8 mouse cellular contexts compared by ENCODE assay signal in the genomic region with DNA sequence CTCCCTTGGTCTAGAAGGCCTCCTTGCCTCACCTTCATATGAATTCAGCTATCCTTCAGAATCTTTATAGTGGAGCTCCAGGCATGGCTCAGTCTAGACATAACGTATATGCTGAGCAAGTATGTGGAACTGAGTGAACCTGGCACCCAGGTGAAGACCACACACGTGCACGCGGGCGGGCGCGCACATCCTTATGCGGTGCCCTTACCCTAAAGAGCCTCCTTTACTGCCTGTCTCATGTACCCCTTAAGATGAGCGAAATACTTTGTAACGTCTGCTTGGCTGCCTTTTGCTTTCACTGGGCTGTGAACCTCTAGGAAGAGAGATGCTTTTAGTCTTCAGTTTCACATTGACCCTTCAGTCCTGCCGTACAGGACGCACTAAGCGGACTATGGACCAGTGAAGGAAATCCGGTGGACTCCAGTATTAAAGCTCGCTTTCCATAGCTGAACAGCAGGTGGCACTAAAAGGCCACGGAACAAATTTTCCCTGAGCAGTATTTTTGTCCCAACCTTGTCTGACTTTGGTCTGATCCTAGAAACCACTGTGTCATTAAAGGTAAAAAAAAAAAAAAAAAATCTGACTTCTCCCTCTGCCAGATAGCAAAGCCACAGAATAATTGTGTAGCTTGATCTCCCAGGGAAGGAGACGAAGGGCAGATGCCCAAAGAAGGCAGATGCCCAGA. TPM values are rescaled to one million over a fixed set of nuclear protein-coding genes. Genes with fewer than 3 reads are reported as not detected.
DNase-seq lines count a peak whose midpoint lies in the region; TF ChIP-seq lines count a peak whose summit lies in the region.

No protein-coding gene starts in this region.

- intact Hi-C loops in heart, postnatal 25 days (cut with DNase I): loop anchor here (1.0 to 5.0 kb wide), 5 partner anchors 38 to 240 kb away; no protein-coding TSS in a partner anchor
- intact Hi-C loops in left cerebral cortex, postnatal 4 days (cut with DNase I): loop anchor here (5.0 kb wide), 1 partner anchor 239 kb away; no protein-coding TSS in a partner anchor

- peak; percentile 73 for TF ChIP-seq CTCF in cortical plate, adult 2 months (IDR thresholded peaks at IDR 0.05; ENCODE audit: extremely low read depth, insufficient read depth, low read length)

- peaks cover 2% of the 10 kb centered on the region; the same call in 1 of the 2 replicates for H3K4me1 ChIP-seq in cortical plate, adult 2 months (ENCODE audit: control insufficient read depth, insufficient read depth, low read length)

- no peak for TF ChIP-seq POLR2A in cortical plate, adult 2 months (IDR thresholded peaks at IDR 0.05; ENCODE audit: extremely low read depth, insufficient read depth, low read length)

- DNase-seq in adrenal gland, adult (ENCODE audit: inconsistent age in 2 of 2, low spot score in 1 of 2): peak; percentile 61 to 89
- no peak for DNase-seq in adrenal gland, postnatal 4 days (ENCODE audit: low spot score in 2 of 2)
- DNase-seq in testis, postnatal 10 days (ENCODE audit: low spot score): peak; percentile 74
- DNase-seq in testis, postnatal 14 days (ENCODE audit: low spot score): no peak
- DNase-seq in heart, postnatal 25 days (ENCODE audit: low spot score): peak; percentile 14
- DNase-seq in left cerebral cortex, postnatal 4 days: peak; percentile 63
- peak; percentile 71 for DNase-seq in retina, postnatal 7 days (ENCODE audit: low read depth, low spot score)

- H3K27ac ChIP-seq in cortical plate, adult 2 months (ENCODE audit: insufficient read depth, low read length): no peak overlapping the region

- no peak overlapping the region for H3K4me3 ChIP-seq in cortical plate, adult 2 months (ENCODE audit: insufficient read depth, low read length)

RNA-seq across cellular contexts. Expression of a gene that starts 3.6 kb away (rescaled TPM):
- total RNA-seq in adrenal gland, postnatal 4 days (2021): 10 to 100 TPM; 31.1 to 31.7 TPM
- polyA plus RNA-seq in cortical plate, adult 2 months (2012; rRNA removed): 43.4 and 46.5 TPM in 2 replicates
- 10 to 100 TPM; 29.6 to 32.7 TPM for total RNA-seq in heart, postnatal 25 days (2021)
- total RNA-seq in left cerebral cortex, postnatal 4 days (2021): 10 to 100 TPM; 61.4 to 62.0 TPM

RNA-seq across cellular contexts. Expression of a gene that starts 3.9 kb away (rescaled TPM):
- total RNA-seq in adrenal gland, postnatal 4 days (2021): 1 to 10 TPM; 5.3 to 5.8 TPM
- polyA plus RNA-seq in cortical plate, adult 2 months (2012; rRNA removed): 0.56 and 0.61 TPM in 2 replicates
- total RNA-seq in heart, postnatal 25 days (2021): under 1 TPM; 0.26 to 0.45 TPM
- total RNA-seq in left cerebral cortex, postnatal 4 days (2021): 1 to 10 TPM; 2.9 to 4.3 TPM

RNA-seq across cellular contexts. Expression of a gene that starts 34.3 kb away (rescaled TPM):
- 10 to 100 TPM; 11.1 to 12.2 TPM for total RNA-seq in adrenal gland, postnatal 4 days (2021)
- 24.2 and 24.8 TPM in 2 replicates for polyA plus RNA-seq in cortical plate, adult 2 months (2012; rRNA removed)
- total RNA-seq in heart, postnatal 25 days (2021): 10 to 100 TPM; 10.2 to 10.4 TPM
- 10 to 100 TPM; 16.9 to 20.6 TPM for total RNA-seq in left cerebral cortex, postnatal 4 days (2021)

RNA-seq across cellular contexts. Expression of a gene that starts 48.6 kb away (rescaled TPM):
- 1 to 10 TPM in 1 of 2 experiments, under 1 TPM in 1; 0.56 to 1.2 TPM for total RNA-seq in adrenal gland, postnatal 4 days (2021)
- 4.6 and 4.9 TPM in 2 replicates for polyA plus RNA-seq in cortical plate, adult 2 months (2012; rRNA removed)
- not detected for total RNA-seq in heart, postnatal 25 days (2021)
- total RNA-seq in left cerebral cortex, postnatal 4 days (2021): 10 to 100 TPM; 11.6 to 12.8 TPM

Comparison
In these comparisons a context has a peak if more than half of its experiments do, and no peak if none do; other contexts are left out.
1. DNase-seq: peak in adrenal gland, adult (2 of 2), testis, postnatal 10 days (single experiment), heart, postnatal 25 days (single experiment), left cerebral cortex, postnatal 4 days (single experiment) and retina, postnatal 7 days (single experiment); none in adrenal gland, postnatal 4 days (0 of 2) and testis, postnatal 14 days (single experiment).